ENCODE assay signal across 9 mouse cellular contexts in genomic region chr13:108152650-108153372, GRCm38 (mm10). TPM values are rescaled to one million over a fixed set of nuclear protein-coding genes. Genes with fewer than 3 reads are reported as not detected.
DNase-seq lines count a peak whose midpoint lies in the region; ATAC-seq and TF ChIP-seq lines count a peak whose summit lies in the region.
"Had no signal": no experiment of that assay in that cellular context is flagged by ENCODE, and none has a peak within 500 bp of the region (broad histone marks: within the 10 kb centered on the region; RNA-seq: fewer than 3 reads in every experiment).

No protein-coding gene starts in this region.

- H3K4me2 ChIP-seq in liver, embryonic 12.5 days = no peak overlapping the region
- H3K4me2 ChIP-seq in hindbrain, embryonic 11.5 days (replicated peaks; ENCODE audit: low read depth, low read length) = no peak overlapping the region
- H3K4me2 ChIP-seq in midbrain, embryonic 14.5 days (ENCODE audit: low read length) = no peak overlapping the region
- H3K4me2 ChIP-seq: midbrain, embryonic 12.5 days had no signal

- H3K27ac ChIP-seq in liver, embryonic 12.5 days = no peak overlapping the region
- no peak overlapping the region for H3K27ac ChIP-seq in hindbrain, embryonic 11.5 days (ENCODE audit: low read depth, low read length)
- 0 out of 2 replicates have a peak overlapping the region, but pooled peaks have one; percentile 24 for H3K27ac ChIP-seq in left cerebral cortex, adult 2 months
- H3K27ac ChIP-seq in midbrain, embryonic 14.5 days (replicated peaks; ENCODE audit: low read depth, low read length) = no peak overlapping the region
- H3K27ac ChIP-seq: midbrain, embryonic 12.5 days had no signal

- no peak overlapping the region for H3K4me3 ChIP-seq in liver, embryonic 12.5 days
- no peak overlapping the region for H3K4me3 ChIP-seq in hindbrain, embryonic 11.5 days (ENCODE audit: low read depth, low read length)
- no peak overlapping the region for H3K4me3 ChIP-seq in left cerebral cortex, adult 2 months
- no peak overlapping the region for H3K4me3 ChIP-seq in midbrain, embryonic 14.5 days (replicated peaks; ENCODE audit: low read depth, low read length)
- H3K4me3 ChIP-seq: midbrain, embryonic 12.5 days had no signal

- intact Hi-C loops in left cerebral cortex, adult 2 months (cut with DNase I) = loop anchor here (1.0 to 10.0 kb wide), 8 partner anchors 22 to 1041 kb away; partner anchors contain the start of gene Smim15

- no peak for ATAC-seq in liver, embryonic 12.5 days
- peak; percentile 64 for ATAC-seq in activated CD4-positive, CD25-positive, alpha-beta regulatory T cell, adult 4 months
- ATAC-seq in hindbrain, embryonic 11.5 days (ENCODE audit: low FRiP score) = peak; percentile 17; the same call in 1 of the 2 replicates
- no peak; the same call in 1 of the 2 replicates for ATAC-seq in midbrain, embryonic 14.5 days (ENCODE audit: low FRiP score, low TSS enrichment)

- peaks cover 7% of the 10 kb centered on the region for H3K4me1 ChIP-seq in liver, embryonic 12.5 days
- no peaks in the 10 kb centered on the region; the same call in 1 of the 2 replicates for H3K4me1 ChIP-seq in hindbrain, embryonic 11.5 days (replicated peaks; ENCODE audit: control insufficient read depth, insufficient read depth, low read length)
- H3K4me1 ChIP-seq in midbrain, embryonic 14.5 days (ENCODE audit: control insufficient read depth, insufficient read depth, low read length) = 0 out of 2 replicates have a peak, but pooled peaks cover 3% of the 10 kb centered on the region

- 62% methylated on average over 8 of the region's 8 CpGs for WGBS in liver, embryonic 12.5 days (ENCODE audit: insufficient replicate concordance)
- WGBS in hindbrain, embryonic 11.5 days = 68% methylated on average over 8 of the region's 8 CpGs
- WGBS in midbrain, embryonic 14.5 days = 66% methylated on average over 8 of the region's 8 CpGs

- H3K9me3 ChIP-seq in liver, embryonic 12.5 days (replicated peaks) = no peaks in the 10 kb centered on the region
- no peaks in the 10 kb centered on the region for H3K9me3 ChIP-seq in hindbrain, embryonic 11.5 days (ENCODE audit: control insufficient read depth, low read length)
- no peaks in the 10 kb centered on the region for H3K9me3 ChIP-seq in midbrain, embryonic 14.5 days (ENCODE audit: control insufficient read depth, low read length)
- H3K9me3 ChIP-seq: midbrain, embryonic 12.5 days had no signal

- no peaks in the 10 kb centered on the region for H3K27me3 ChIP-seq in liver, embryonic 12.5 days (replicated peaks)
- no peaks in the 10 kb centered on the region for H3K27me3 ChIP-seq in hindbrain, embryonic 11.5 days (ENCODE audit: control insufficient read depth, insufficient read depth, low read length)
- no peaks in the 10 kb centered on the region for H3K27me3 ChIP-seq in midbrain, embryonic 14.5 days (ENCODE audit: control insufficient read depth, insufficient read depth, low read length)
- H3K27me3 ChIP-seq: midbrain, embryonic 12.5 days had no signal

- no peak overlapping the region for H3K9ac ChIP-seq in liver, embryonic 12.5 days
- no peak overlapping the region for H3K9ac ChIP-seq in hindbrain, embryonic 11.5 days (ENCODE audit: low read depth, low read length)
- H3K9ac ChIP-seq in midbrain, embryonic 14.5 days (replicated peaks; ENCODE audit: low read length) = no peak overlapping the region
- H3K9ac ChIP-seq: midbrain, embryonic 12.5 days had no signal

- no peaks in the 10 kb centered on the region for H3K36me3 ChIP-seq in liver, embryonic 12.5 days
- H3K36me3 ChIP-seq in hindbrain, embryonic 11.5 days (ENCODE audit: control insufficient read depth, insufficient read depth, low read length) = no peaks in the 10 kb centered on the region
- no peaks in the 10 kb centered on the region for H3K36me3 ChIP-seq in midbrain, embryonic 14.5 days (ENCODE audit: control insufficient read depth, insufficient read depth, low read length)
- H3K36me3 ChIP-seq: midbrain, embryonic 12.5 days had no signal

- peak; percentile 74 for TF ChIP-seq CTCF in left cerebral cortex, adult 2 months (IDR thresholded peaks at IDR 0.05)

- peak; percentile 47 for DNase-seq in liver
- DNase-seq in embryo, embryonic 9.5 days (ENCODE audit: extremely low spot score) = peak; percentile 61
- peak; percentile 79 for DNase-seq in hindbrain, embryonic 11.5 days (ENCODE audit: low spot score)
- DNase-seq in left cerebral cortex, adult 2 months (ENCODE audit: extremely low spot score in 1 of 2, low spot score in 2 of 2) = peak; percentile 40 to 55
- DNase-seq in midbrain, embryonic 14.5 days = peak; percentile 90
- peak; percentile 61 for DNase-seq in thymus, postnatal 0 days (ENCODE audit: low spot score)

RNA-seq across cellular contexts. Expression of gene Ndufaf2, which starts 5.6 kb away (rescaled TPM):
- polyA plus RNA-seq in liver, embryonic 12.5 days (2016; fragmentation: Nextera tagmentation; extraction: Ambion mirVana) = 47.8 and 49.2 TPM in 2 replicates
- polyA plus RNA-seq in activated CD4-positive, CD25-positive, alpha-beta regulatory T cell, adult 4 months (2017; shearing (Covaris generic)) = 10 to 100 TPM; 36.9 to 39.8 TPM
- polyA plus RNA-seq in hindbrain, embryonic 11.5 days (2014; fragmentation: Nextera tagmentation; extraction: Ambion mirVana) = 84.7 and 87.6 TPM in 2 replicates
- 10 to 100 TPM; 21.1 to 27.2 TPM for total RNA-seq in left cerebral cortex, adult 2 months (2021)
- 64.3 and 77.1 TPM in 2 replicates for polyA plus RNA-seq in midbrain, embryonic 14.5 days (2014; fragmentation: Nextera tagmentation; extraction: Ambion mirVana)
- polyA plus RNA-seq in thymus, postnatal 0 days (2015; fragmentation: Nextera tagmentation; extraction: Ambion mirVana) = 44.3 and 53.6 TPM in 2 replicates

RNA-seq across cellular contexts. Expression of gene Ercc8, which starts 5.7 kb away (rescaled TPM):
- 14.6 and 14.8 TPM in 2 replicates for polyA plus RNA-seq in liver, embryonic 12.5 days (2016; fragmentation: Nextera tagmentation; extraction: Ambion mirVana)
- 10 to 100 TPM in 1 of 2 experiments, 1 to 10 TPM in 1; 8.3 to 10.7 TPM for polyA plus RNA-seq in activated CD4-positive, CD25-positive, alpha-beta regulatory T cell, adult 4 months (2017; shearing (Covaris generic))
- polyA plus RNA-seq in hindbrain, embryonic 11.5 days (2014; fragmentation: Nextera tagmentation; extraction: Ambion mirVana) = 24.5 and 27.2 TPM in 2 replicates
- 10 to 100 TPM; 17.5 to 19.9 TPM for total RNA-seq in left cerebral cortex, adult 2 months (2021)
- 32.2 and 32.9 TPM in 2 replicates for polyA plus RNA-seq in midbrain, embryonic 14.5 days (2014; fragmentation: Nextera tagmentation; extraction: Ambion mirVana)
- 16.6 and 18.2 TPM in 2 replicates for polyA plus RNA-seq in thymus, postnatal 0 days (2015; fragmentation: Nextera tagmentation; extraction: Ambion mirVana)

Comparison
In these comparisons a context has a peak if more than half of its experiments do, and no peak if none do; other contexts are left out.
1. ATAC-seq: peak in activated CD4-positive, CD25-positive, alpha-beta regulatory T cell, adult 4 months (single experiment) and hindbrain, embryonic 11.5 days (single experiment); none in liver, embryonic 12.5 days (single experiment) and midbrain, embryonic 14.5 days (single experiment).
2. Peak in every context shown above with its lines, with median percentiles within 50 percentile points of each other: DNase-seq.